Mouse (Mus musculus): ENCODE data around the gene Trp53.
"Not testable (repeated sequence)": the region's sequence is repeated elsewhere in the genome, so short reads cannot be mapped to it uniquely, and the experiment has no call there.

DNA sequence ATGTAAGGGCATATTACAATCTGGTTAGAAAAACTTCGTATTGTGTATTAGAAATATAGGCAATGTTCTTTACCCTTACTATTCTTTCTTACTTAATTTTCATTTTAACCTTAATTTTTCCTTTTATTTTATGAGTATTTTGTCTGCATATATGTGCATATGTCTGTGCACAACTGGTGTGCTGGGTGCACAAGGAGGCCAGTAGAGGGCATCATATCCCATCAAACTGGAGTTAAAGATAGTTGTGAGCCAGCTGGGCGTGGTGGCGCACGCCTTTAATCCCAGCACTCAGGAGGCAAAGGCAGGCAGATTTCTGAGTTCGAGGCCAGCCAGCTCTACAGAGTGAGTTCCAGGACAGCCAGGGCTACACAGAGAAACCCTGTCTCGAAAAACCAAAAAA is 49.4 kb upstream of the Trp53 start:
- not testable (repeated sequence) for TF ChIP-seq CTCF (IDR thresholded peaks at IDR 0.05; ENCODE audit: control insufficient read depth, insufficient read depth, insufficient replicate concordance, low read depth, low read length); POLR2A (IDR thresholded peaks at IDR 0.05; ENCODE audit: control insufficient read depth, low read depth, low read length)

Measured in testis, adult 2 months (tissue).